ENCODE assay signal across 28 mouse cellular contexts in genomic region chr4:40586045-40586444, GRCm38 (mm10).
"Had no signal": no experiment of that assay in that cellular context is flagged by ENCODE, and none has a peak within 500 bp of the region (broad histone marks: within the 10 kb centered on the region; RNA-seq: fewer than 3 reads in every experiment).

No protein-coding gene starts in this region.

- H3K27me3 ChIP-seq: embryonic facial prominence, embryonic 12.5 days; embryonic facial prominence, embryonic 13.5 days; embryonic facial prominence, embryonic 15.5 days; forebrain, embryonic 12.5 days; forebrain, embryonic 13.5 days; forebrain, embryonic 15.5 days had no signal

- H3K36me3 ChIP-seq: embryonic facial prominence, embryonic 10.5 days; embryonic facial prominence, embryonic 12.5 days; embryonic facial prominence, embryonic 13.5 days; embryonic facial prominence, embryonic 15.5 days; forebrain, embryonic 10.5 days; forebrain, embryonic 12.5 days; forebrain, embryonic 15.5 days had no signal

- H3K27ac ChIP-seq: embryonic facial prominence, embryonic 10.5 days; embryonic facial prominence, embryonic 12.5 days; embryonic facial prominence, embryonic 13.5 days; embryonic facial prominence, embryonic 15.5 days; forebrain, embryonic 10.5 days; forebrain, embryonic 12.5 days; forebrain, embryonic 13.5 days; forebrain, embryonic 15.5 days; gastrocnemius, adult 2 months; heart, adult 2 months had no signal

- H3K4me2 ChIP-seq: embryonic facial prominence, embryonic 12.5 days; embryonic facial prominence, embryonic 13.5 days; embryonic facial prominence, embryonic 15.5 days; forebrain, embryonic 12.5 days; forebrain, embryonic 13.5 days; forebrain, embryonic 15.5 days had no signal

- H3K9ac ChIP-seq: embryonic facial prominence, embryonic 12.5 days; embryonic facial prominence, embryonic 13.5 days; embryonic facial prominence, embryonic 15.5 days; forebrain, embryonic 12.5 days; forebrain, embryonic 13.5 days; forebrain, embryonic 15.5 days; forebrain, postnatal 0 days had no signal

- ATAC-seq: forebrain, embryonic 13.5 days; forebrain, embryonic 14.5 days; forebrain, embryonic 15.5 days; forebrain, embryonic 16.5 days; forebrain, postnatal 0 days had no signal

- H3K4me3 ChIP-seq: embryonic facial prominence, embryonic 10.5 days; embryonic facial prominence, embryonic 12.5 days; embryonic facial prominence, embryonic 13.5 days; embryonic facial prominence, embryonic 15.5 days; erythroblast, embryonic 14.5 days; forebrain, embryonic 10.5 days; forebrain, embryonic 12.5 days; forebrain, embryonic 13.5 days; forebrain, embryonic 15.5 days; gastrocnemius, adult 2 months; heart, adult 2 months had no signal

- H3K9me3 ChIP-seq: embryonic facial prominence, embryonic 10.5 days; embryonic facial prominence, embryonic 12.5 days; embryonic facial prominence, embryonic 13.5 days; embryonic facial prominence, embryonic 15.5 days; forebrain, embryonic 10.5 days; forebrain, embryonic 12.5 days; forebrain, embryonic 13.5 days; forebrain, embryonic 15.5 days had no signal

- DNase-seq: cerebellum, adult 2 months; cerebellum, adult 8-10 months; cerebellum, adult 9-10 months; cerebellum, adult 9-11 months; cerebellum, postnatal 14 days; cerebellum, postnatal 25 days; cerebellum, postnatal 36 days; embryo, embryonic 11 days; forebrain, postnatal 0 days; gastrocnemius, adult 2 months; gastrocnemius, postnatal 10 days; gastrocnemius, postnatal 14 days; gastrocnemius, postnatal 25 days; gastrocnemius, postnatal 36 days; heart, adult 11 months; heart, adult 18-20 months; heart, adult 2 months had no signal

- H3K4me1 ChIP-seq: embryonic facial prominence, embryonic 10.5 days; embryonic facial prominence, embryonic 12.5 days; forebrain, embryonic 10.5 days; forebrain, embryonic 12.5 days; forebrain, embryonic 13.5 days; forebrain, embryonic 15.5 days had no signal
